Mouse (Mus musculus) MEL (cell line): ENCODE results near the gene Papss1.

ENCODE experiments used
- CTCF ChIP-seq, 3 experiments: IDR thresholded peaks in 2 of 3; conservative IDR thresholded peaks in 1 of 3; 2 replicates each; pipeline ENCODE4 v1.5.1; 2011 to 2012; ENCODE audit warnings: low read length in 3 of 3, low read depth in 2 of 3, mild to moderate bottlenecking in 2 of 3, improper control_type of control experiment in 1 of 3, inconsistent platforms in 1 of 3, mixed read lengths in 1 of 3, moderate library complexity in 1 of 3; ENCODE audit not compliant: control insufficient read depth in 1 of 3, insufficient read depth in 1 of 3, poor library complexity in 1 of 3, severe bottlenecking in 1 of 3
- MYC ChIP-seq: IDR thresholded peaks from 2 replicates; pipeline ENCODE4 v1.6.1; 2011; ENCODE audit warnings: low read depth, mild to moderate bottlenecking, low read length, improper control_type of control experiment, moderate library complexity

GRCm38 (mm10) chr3:131561591-131561990 is 3.0 kb upstream of the Papss1 start:
- no peak for TF ChIP-seq CTCF (IDR thresholded peaks at IDR 0.05 in 2 of 3, conservative IDR thresholded peaks at IDR 0.05 in 1 of 3; ENCODE audit: control insufficient read depth in 1 of 3, insufficient read depth in 1 of 3, low read depth in 2 of 3, low read length in 3 of 3, poor library complexity in 1 of 3, severe bottlenecking in 1 of 3)
- TF ChIP-seq MYC = no peak
